Comparison of ENCODE assay signal across 9 mouse cellular contexts in genomic region chr13:55465184-55465583, GRCm38 (mm10). TPM values are rescaled to one million over a fixed set of nuclear protein-coding genes. Genes with fewer than 3 reads are reported as not detected.
A peak's percentile ranks its signal among the peaks of the same experiment; 100 is the strongest.
DNase-seq lines count a peak whose midpoint lies in the region; ATAC-seq lines count a peak whose summit lies in the region.
"Had no signal": no experiment of that assay in that cellular context is flagged by ENCODE, and none has a peak within 500 bp of the region (broad histone marks: within the 10 kb centered on the region; RNA-seq: fewer than 3 reads in every experiment).

No protein-coding gene starts in this region.

- H3K9ac ChIP-seq in intestine, embryonic 15.5 days, result no peak overlapping the region

- WGBS in intestine, embryonic 15.5 days, result 38% methylated on average over 3 of the region's 3 CpGs

- 0 out of 2 replicates have a peak, but pooled peaks cover 3% of the 10 kb centered on the region for H3K36me3 ChIP-seq in intestine, embryonic 15.5 days

- H3K4me2 ChIP-seq in intestine, embryonic 15.5 days (replicated peaks), result peak overlapping the region; percentile 98

- no peak overlapping the region for H3K4me3 ChIP-seq in intestine, embryonic 15.5 days (replicated peaks)

- ATAC-seq in intestine, embryonic 15.5 days, result no peak

- H3K4me1 ChIP-seq in intestine, embryonic 15.5 days (replicated peaks), result peaks cover 20% of the 10 kb centered on the region

- 0 out of 2 replicates have a peak overlapping the region, but pooled peaks have one; percentile 27 for H3K27ac ChIP-seq in intestine, embryonic 15.5 days

- DNase-seq in adrenal gland, postnatal 14 days, result peak; percentile 70
- DNase-seq in adrenal gland, postnatal 4 days (ENCODE audit: low spot score in 2 of 2), result no peak
- peak; percentile 33 for DNase-seq in right cerebral cortex, postnatal 25 days
- DNase-seq in right cerebral cortex, adult 2 months (ENCODE audit: low spot score in 2 of 2), result no peak
- peak; percentile 90 for DNase-seq in retina, postnatal 1 day
- no peak for DNase-seq in c-Kit-positive CD71-positive TER-119-positive erythroid progenitor cells, embryonic 14.5 days (ENCODE audit: low spot score)
- no peak for DNase-seq in yolk sac, embryonic 10.5 days (ENCODE audit: low spot score)

- no peaks in the 10 kb centered on the region for H3K9me3 ChIP-seq in intestine, embryonic 15.5 days

- H3K27me3 ChIP-seq in intestine, embryonic 15.5 days (replicated peaks), result no peaks in the 10 kb centered on the region

RNA-seq across cellular contexts. Expression of gene Prr7, which starts 1.1 kb away (rescaled TPM):
- 3.1 and 6.0 TPM in 2 replicates for total RNA-seq in adrenal gland, postnatal 14 days (2021)
- 1 to 10 TPM; 6.4 to 8.0 TPM for total RNA-seq in adrenal gland, postnatal 4 days (2021)
- polyA plus RNA-seq in intestine, embryonic 15.5 days (2015; fragmentation: Nextera tagmentation; extraction: Ambion mirVana), result 0.24 and 0.28 TPM in 2 replicates

RNA-seq across cellular contexts. Expression of gene Grk6, which starts 20.3 kb away (rescaled TPM):
- total RNA-seq in adrenal gland, postnatal 14 days (2021), result 35.3 and 55.4 TPM in 2 replicates
- total RNA-seq in adrenal gland, postnatal 4 days (2021), result 10 to 100 TPM; 54.3 to 56.7 TPM
- 38.3 and 38.7 TPM in 2 replicates for polyA plus RNA-seq in intestine, embryonic 15.5 days (2015; fragmentation: Nextera tagmentation; extraction: Ambion mirVana)

RNA-seq across cellular contexts. Expression of gene Dbn1, which starts 22.7 kb away (rescaled TPM):
- 24.0 and 24.9 TPM in 2 replicates for total RNA-seq in adrenal gland, postnatal 14 days (2021)
- 10 to 100 TPM; 56.4 to 75.6 TPM for total RNA-seq in adrenal gland, postnatal 4 days (2021)
- 103 and 109 TPM in 2 replicates for polyA plus RNA-seq in intestine, embryonic 15.5 days (2015; fragmentation: Nextera tagmentation; extraction: Ambion mirVana)

RNA-seq across cellular contexts. Expression of gene F12, which starts 38.6 kb away (rescaled TPM):
- total RNA-seq in adrenal gland, postnatal 14 days (2021), result 4.3 and 60.0 TPM in 2 replicates
- total RNA-seq in adrenal gland, postnatal 4 days (2021), result 10 to 100 TPM in 1 of 2 experiments, 1 to 10 TPM in 1; 1.3 to 36.6 TPM
- polyA plus RNA-seq in intestine, embryonic 15.5 days (2015; fragmentation: Nextera tagmentation; extraction: Ambion mirVana), result 1.8 TPM in 2 replicates
- total RNA-seq: gastrocnemius, postnatal 36 days had no signal

RNA-seq across cellular contexts. Expression of gene Pdlim7, which starts 48.3 kb away (rescaled TPM):
- total RNA-seq in adrenal gland, postnatal 14 days (2021), result 23.8 and 26.7 TPM in 2 replicates
- total RNA-seq in adrenal gland, postnatal 4 days (2021), result 10 to 100 TPM; 44.5 to 47.1 TPM
- polyA plus RNA-seq in intestine, embryonic 15.5 days (2015; fragmentation: Nextera tagmentation; extraction: Ambion mirVana), result 187 and 195 TPM in 2 replicates

Comparison
In these comparisons a context has a peak if more than half of its experiments do, and no peak if none do; other contexts are left out.
1. DNase-seq: peak in adrenal gland, postnatal 14 days (single experiment), right cerebral cortex, postnatal 25 days (single experiment) and retina, postnatal 1 day (single experiment); none in adrenal gland, postnatal 4 days (0 of 2), right cerebral cortex, adult 2 months (0 of 2), c-Kit-positive CD71-positive TER-119-positive erythroid progenitor cells, embryonic 14.5 days (single experiment) and yolk sac, embryonic 10.5 days (single experiment).